Mouse (Mus musculus): ENCODE data around the gene Nsd2.

The Nsd2 gene

GRCm38 (mm10) chr5:33819876-33820732, at the start of gene Nsd2:
Gene Nsd2 (plus strand): TSS chr5:33820725.
- peak; percentile 88 for DNase-seq (ENCODE audit: low spot score in 2 of 2)

- no peak for DNase-seq (ENCODE audit: low spot score in 2 of 2)
Measured at GRCm38 (mm10) chr5:33777195-33777594, 43.3 kb upstream of the Nsd2 start.

GRCm38 (mm10) chr5:33781964-33782344, 38.6 kb upstream of the Nsd2 start:
- peak in 1 of 2 experiments; percentile 10 for DNase-seq (ENCODE audit: low spot score in 2 of 2)

GRCm38 (mm10) chr5:33782345-33782998, 38.1 kb upstream of the Nsd2 start, which contains the start of gene Letm1:
Gene Letm1 (minus strand): TSS chr5:33782817.
- DNase-seq (ENCODE audit: low spot score in 2 of 2) = peak; percentile 96 to 98

GRCm38 (mm10) chr5:33782999-33783390, 37.5 kb upstream of the Nsd2 start:
- no peak for DNase-seq (ENCODE audit: low spot score in 2 of 2)

GRCm38 (mm10) chr5:33791912-33792643, 28.4 kb upstream of the Nsd2 start:
- no peak for DNase-seq (ENCODE audit: low spot score in 2 of 2)

GRCm38 (mm10) chr5:33803337-33803736, 17.2 kb upstream of the Nsd2 start:
- no peak for DNase-seq (ENCODE audit: low spot score in 2 of 2)

GRCm38 (mm10) chr5:33811519-33811918, 9.0 kb upstream of the Nsd2 start:
- no peak for DNase-seq (ENCODE audit: low spot score in 2 of 2)

GRCm38 (mm10) chr5:33816008-33816725, 4.4 kb upstream of the Nsd2 start:
- DNase-seq (ENCODE audit: low spot score in 2 of 2) = no peak

- no peak for DNase-seq (ENCODE audit: low spot score in 2 of 2)
Measured at GRCm38 (mm10) chr5:33818104-33818503, 2.4 kb upstream of the Nsd2 start.

GRCm38 (mm10) chr5:33819141-33819875, 1.2 kb upstream of the Nsd2 start:
- DNase-seq (ENCODE audit: low spot score in 2 of 2) = peak; percentile 53 to 59

GRCm38 (mm10) chr5:33820733-33821621, 452 bp downstream of the Nsd2 start:
- peak; percentile 29 to 51 for DNase-seq (ENCODE audit: low spot score in 2 of 2)

- no peak for DNase-seq (ENCODE audit: low spot score in 2 of 2)
Measured at GRCm38 (mm10) chr5:33821901-33822427, 1.4 kb downstream of the Nsd2 start.

- DNase-seq (ENCODE audit: low spot score in 2 of 2) = no peak
Measured at GRCm38 (mm10) chr5:33822456-33822855, 1.9 kb downstream of the Nsd2 start.

GRCm38 (mm10) chr5:33826001-33826400, 5.5 kb downstream of the Nsd2 start:
- DNase-seq (ENCODE audit: low spot score in 2 of 2) = no peak

- DNase-seq (ENCODE audit: low spot score in 2 of 2) = no peak
Measured at GRCm38 (mm10) chr5:33828107-33828506, 7.6 kb downstream of the Nsd2 start.

GRCm38 (mm10) chr5:33829958-33830357, 9.4 kb downstream of the Nsd2 start:
- DNase-seq (ENCODE audit: low spot score in 2 of 2) = no peak

- DNase-seq (ENCODE audit: low spot score in 2 of 2) = no peak
Measured at GRCm38 (mm10) chr5:33830832-33831231, 10.3 kb downstream of the Nsd2 start.

GRCm38 (mm10) chr5:33841331-33841730, 20.8 kb downstream of the Nsd2 start:
- no peak for DNase-seq (ENCODE audit: low spot score in 2 of 2)

GRCm38 (mm10) chr5:33842549-33842948, 22.0 kb downstream of the Nsd2 start:
- no peak for DNase-seq (ENCODE audit: low spot score in 2 of 2)

All from right cerebral cortex, adult 2 months (tissue).